Mouse (Mus musculus): ENCODE data around the gene Grid1. TPM values are rescaled to one million over a fixed set of nuclear protein-coding genes. Genes with fewer than 3 reads are reported as not detected.
A peak's percentile ranks its signal among the peaks of the same experiment; 100 is the strongest.

Gene Grid1
- polyA plus RNA-seq, 1 experiment from 2014 or later, result 0.42 TPM

- 88% methylated on average over 3 of the region's 3 CpGs for WGBS
- no peak overlapping the region for H3K27ac ChIP-seq
Observed at GRCm38 (mm10) chr14:35554288-35554687, 734.4 kb downstream of the Grid1 start.

GRCm38 (mm10) chr14:35561244-35561893, 741.5 kb downstream of the Grid1 start:
- Histone ChIP-seq H3K36me3 (no peaks in the 10 kb centered on the region), H3K9me3 (no peaks in the 10 kb centered on the region), H3K27me3 (ENCODE audit: insufficient read depth, poor library complexity, severe bottlenecking) (no peaks in the 10 kb centered on the region), H3K4me3 (no peak overlapping the region), H3K4me1 (replicated peaks) (no peaks in the 10 kb centered on the region), H3K27ac (no peak overlapping the region)
- no peak for DNase-seq (ENCODE audit: low spot score)
- 90% methylated on average over 3 of the region's 3 CpGs for WGBS

More at GRCm38 (mm10) chr14:35554288-35554687, 734.4 kb downstream of the Grid1 start:
- H3K9me3 ChIP-seq, result no peaks in the 10 kb centered on the region
- no peaks in the 10 kb centered on the region for H3K4me1 ChIP-seq (replicated peaks)
- DNase-seq (ENCODE audit: low spot score), result no peak
- no peaks in the 10 kb centered on the region for H3K36me3 ChIP-seq
- no peak overlapping the region for H3K4me3 ChIP-seq
- H3K27me3 ChIP-seq (ENCODE audit: insufficient read depth, poor library complexity, severe bottlenecking), result no peaks in the 10 kb centered on the region

GRCm38 (mm10) chr14:35572991-35573502, 753.1 kb downstream of the Grid1 start:
- Histone ChIP-seq H3K9me3 (no peaks in the 10 kb centered on the region), H3K4me1 (replicated peaks) (no peaks in the 10 kb centered on the region), H3K27ac (no peak overlapping the region), H3K27me3 (ENCODE audit: insufficient read depth, poor library complexity, severe bottlenecking) (no peaks in the 10 kb centered on the region), H3K4me3 (no peak overlapping the region), H3K36me3 (no peaks in the 10 kb centered on the region)
- 93% methylated on average over 4 of the region's 4 CpGs for WGBS
- no peak for DNase-seq (ENCODE audit: low spot score)

- Histone ChIP-seq H3K27me3 (ENCODE audit: insufficient read depth, poor library complexity, severe bottlenecking) (no peaks in the 10 kb centered on the region), H3K36me3 (no peaks in the 10 kb centered on the region), H3K4me3 (no peak overlapping the region), H3K9me3 (no peaks in the 10 kb centered on the region), H3K27ac (no peak overlapping the region), H3K4me1 (replicated peaks) (no peaks in the 10 kb centered on the region)
- no peak for DNase-seq (ENCODE audit: low spot score)
- WGBS, result 74% methylated on average over 2 of the region's 2 CpGs
Observed at GRCm38 (mm10) chr14:35574489-35574888, 754.6 kb downstream of the Grid1 start.

GRCm38 (mm10) chr14:35575285-35575684, 755.4 kb downstream of the Grid1 start:
- Histone ChIP-seq H3K36me3 (no peaks in the 10 kb centered on the region), H3K27ac (no peak overlapping the region), H3K4me1 (replicated peaks) (no peaks in the 10 kb centered on the region), H3K27me3 (ENCODE audit: insufficient read depth, poor library complexity, severe bottlenecking) (no peaks in the 10 kb centered on the region), H3K9me3 (no peaks in the 10 kb centered on the region), H3K4me3 (no peak overlapping the region)
- WGBS, result 77% methylated on average over 6 of the region's 6 CpGs
- DNase-seq (ENCODE audit: low spot score), result no peak

GRCm38 (mm10) chr14:35625749-35626148, 805.8 kb downstream of the Grid1 start:
- no peak for DNase-seq (ENCODE audit: low spot score)
- Histone ChIP-seq H3K27me3 (ENCODE audit: insufficient read depth, poor library complexity, severe bottlenecking) (no peaks in the 10 kb centered on the region), H3K4me1 (replicated peaks) (no peaks in the 10 kb centered on the region), H3K27ac (no peak overlapping the region), H3K4me3 (no peak overlapping the region), H3K9me3 (peaks cover 4% of the 10 kb centered on the region; the same call in 1 of the 2 replicates), H3K36me3 (no peaks in the 10 kb centered on the region)
- WGBS, result 93% methylated on average over 5 of the region's 5 CpGs

MicroRNAs encoded within 50 kb of the gene (microRNA counts, 519-probe panel; counts per million panel counts)
- 1,255 counts per million, percentile 77 among the panel's probes with 10 or more counts for microRNA mmu-miR-346

Other genes with a start within 250 kb of the Grid1 start
- 0.09 and 0.36 TPM in 2 replicates for gene Ldb3, start 231.4 kb upstream of the Grid1 start, polyA plus RNA-seq (2016; fragmentation: Nextera tagmentation; extraction: Ambion mirVana)
- 0.21 TPM in 1 of 2 replicates, not detected in the other for gene Opn4, start 220.0 kb upstream of the Grid1 start, polyA plus RNA-seq (2016; fragmentation: Nextera tagmentation; extraction: Ambion mirVana)
- gene Wapl, start 146.2 kb upstream of the Grid1 start, polyA plus RNA-seq (2016; fragmentation: Nextera tagmentation; extraction: Ambion mirVana), result 18.7 and 25.6 TPM in 2 replicates